In genomic region chr17:11887591-11888205, GRCm38 (mm10) we compare ENCODE assay signal across 15 mouse cellular contexts.
DNase-seq lines count a peak whose midpoint lies in the region; ATAC-seq lines count a peak whose summit lies in the region.
"Had no signal": no experiment of that assay in that cellular context is flagged by ENCODE, and none has a peak within 500 bp of the region (broad histone marks: within the 10 kb centered on the region; RNA-seq: fewer than 3 reads in every experiment).

No protein-coding gene starts in this region.

- no peak for ATAC-seq in hindbrain, embryonic 13.5 days (ENCODE audit: low FRiP score)
- no peak for ATAC-seq in hindbrain, embryonic 11.5 days (ENCODE audit: low FRiP score)
- ATAC-seq: forebrain, embryonic 15.5 days; intestine, postnatal 0 days; liver, embryonic 12.5 days had no signal

- H3K27ac ChIP-seq in hindbrain, embryonic 13.5 days, result 0 out of 2 replicates have a peak overlapping the region, but pooled peaks have one; percentile 14
- no peak overlapping the region for H3K27ac ChIP-seq in hindbrain, embryonic 11.5 days (ENCODE audit: low read depth, low read length)
- H3K27ac ChIP-seq: forebrain, embryonic 15.5 days; liver, embryonic 12.5 days; lung, embryonic 15.5 days had no signal

- 63% methylated on average over 12 of the region's 12 CpGs for WGBS in hindbrain, embryonic 13.5 days
- 72% methylated on average over 12 of the region's 12 CpGs for WGBS in hindbrain, embryonic 11.5 days

- H3K9ac ChIP-seq in hindbrain, embryonic 13.5 days, result no peak overlapping the region
- H3K9ac ChIP-seq in hindbrain, embryonic 11.5 days (ENCODE audit: low read depth, low read length), result no peak overlapping the region
- H3K9ac ChIP-seq: forebrain, embryonic 15.5 days; liver, embryonic 12.5 days; lung, embryonic 15.5 days had no signal

- H3K36me3 ChIP-seq in hindbrain, embryonic 13.5 days, result no peaks in the 10 kb centered on the region
- no peaks in the 10 kb centered on the region for H3K36me3 ChIP-seq in hindbrain, embryonic 11.5 days (ENCODE audit: control insufficient read depth, insufficient read depth, low read length)
- H3K36me3 ChIP-seq: forebrain, embryonic 15.5 days; liver, embryonic 12.5 days; lung, embryonic 15.5 days had no signal

- H3K27me3 ChIP-seq in hindbrain, embryonic 13.5 days, result no peaks in the 10 kb centered on the region
- H3K27me3 ChIP-seq in hindbrain, embryonic 11.5 days (ENCODE audit: control insufficient read depth, insufficient read depth, low read length), result no peaks in the 10 kb centered on the region
- H3K27me3 ChIP-seq: forebrain, embryonic 15.5 days; liver, embryonic 12.5 days; lung, embryonic 15.5 days had no signal

- no peak for DNase-seq in hindbrain, embryonic 11.5 days (ENCODE audit: low spot score)
- DNase-seq in cerebellum, adult 11 months, result peak; percentile 75
- DNase-seq in cerebellum, postnatal 25 days, result peak; percentile 75 to 78
- peak; percentile 83 for DNase-seq in retina, postnatal 1 day
- DNase-seq in embryo, embryonic 10.5 days (ENCODE audit: low spot score), result no peak
- no peak for DNase-seq in kidney, adult 8-10 months
- DNase-seq: B cell, adult 2 months; gastrocnemius, postnatal 10 days; kidney, postnatal 4 days; thymus, postnatal 25 days had no signal

- H3K4me1 ChIP-seq in hindbrain, embryonic 13.5 days (replicated peaks), result peaks cover 5% of the 10 kb centered on the region; the same call in 1 of the 2 replicates
- no peaks in the 10 kb centered on the region for H3K4me1 ChIP-seq in hindbrain, embryonic 11.5 days (replicated peaks; ENCODE audit: control insufficient read depth, insufficient read depth, low read length)
- H3K4me1 ChIP-seq: forebrain, embryonic 15.5 days; liver, embryonic 12.5 days; lung, embryonic 15.5 days had no signal

- H3K4me2 ChIP-seq in hindbrain, embryonic 13.5 days, result no peak overlapping the region
- H3K4me2 ChIP-seq in hindbrain, embryonic 11.5 days (replicated peaks; ENCODE audit: low read depth, low read length), result no peak overlapping the region
- H3K4me2 ChIP-seq: forebrain, embryonic 15.5 days; liver, embryonic 12.5 days; lung, embryonic 15.5 days had no signal

- no peaks in the 10 kb centered on the region for H3K9me3 ChIP-seq in hindbrain, embryonic 13.5 days
- H3K9me3 ChIP-seq in hindbrain, embryonic 11.5 days (ENCODE audit: control insufficient read depth, low read length), result no peaks in the 10 kb centered on the region
- H3K9me3 ChIP-seq: forebrain, embryonic 15.5 days; liver, embryonic 12.5 days; lung, embryonic 15.5 days had no signal

- no peak overlapping the region for H3K4me3 ChIP-seq in hindbrain, embryonic 13.5 days
- H3K4me3 ChIP-seq in hindbrain, embryonic 11.5 days (ENCODE audit: low read depth, low read length), result no peak overlapping the region
- H3K4me3 ChIP-seq: forebrain, embryonic 15.5 days; liver, embryonic 12.5 days; lung, embryonic 15.5 days had no signal

Comparison
In these comparisons a context has a peak if more than half of its experiments do, and no peak if none do; other contexts are left out.
1. DNase-seq: peak in cerebellum, adult 11 months (single experiment), cerebellum, postnatal 25 days (2 of 2) and retina, postnatal 1 day (single experiment); none in hindbrain, embryonic 11.5 days (single experiment), embryo, embryonic 10.5 days (single experiment) and kidney, adult 8-10 months (0 of 2).